ENCODE assay signal across 25 mouse cellular contexts in the genomic region with DNA sequence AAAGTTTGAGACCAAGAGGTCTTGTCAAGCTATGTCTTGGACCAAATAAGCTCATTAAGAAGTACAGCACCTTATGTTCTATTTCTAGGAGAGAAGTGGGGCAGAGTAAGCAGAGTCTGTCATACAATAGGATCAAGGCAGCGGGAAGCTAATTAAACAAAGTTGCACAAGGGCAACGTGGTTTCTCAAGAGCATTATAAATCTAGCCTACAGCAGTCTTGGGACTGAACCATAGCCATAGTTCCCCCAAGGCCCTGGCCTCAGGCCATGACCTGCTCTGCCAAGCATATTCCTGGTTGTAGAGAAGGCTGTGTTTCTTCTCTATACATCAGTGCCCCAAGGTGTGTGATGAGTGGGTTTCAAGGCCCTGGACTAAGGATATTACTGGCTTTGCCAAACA.
DNase-seq lines count a peak whose midpoint lies in the region; ATAC-seq and TF ChIP-seq lines count a peak whose summit lies in the region.
"Had no signal": no experiment of that assay in that cellular context is flagged by ENCODE, and none has a peak within 500 bp of the region (broad histone marks: within the 10 kb centered on the region; RNA-seq: fewer than 3 reads in every experiment).

No protein-coding gene starts in this region.

- H3K9me3 ChIP-seq in kidney, embryonic 14.5 days (ENCODE audit: control insufficient read depth, low read length): no peaks in the 10 kb centered on the region
- H3K9me3 ChIP-seq: embryonic facial prominence, embryonic 13.5 days; forebrain, embryonic 15.5 days; heart, embryonic 13.5 days; kidney, embryonic 15.5 days; limb, embryonic 13.5 days; liver, embryonic 12.5 days; midbrain, embryonic 12.5 days; neural tube, embryonic 15.5 days had no signal

- TF ChIP-seq POLR2A in kidney, adult 2 months (IDR thresholded peaks at IDR 0.05; ENCODE audit: low read depth, low read length): no peak

- no peak for ATAC-seq in kidney, embryonic 14.5 days (ENCODE audit: low FRiP score, low TSS enrichment)
- ATAC-seq in megakaryocyte-erythroid progenitor cell, adult 5-6 weeks (replicated peaks; ENCODE audit: low FRiP score, low TSS enrichment, poor library complexity, severe bottlenecking): no peak
- ATAC-seq: forebrain, embryonic 15.5 days; hindbrain, postnatal 0 days; intestine, embryonic 16.5 days; liver, embryonic 12.5 days had no signal

- no peak overlapping the region for H3K4me3 ChIP-seq in kidney, adult 2 months (ENCODE audit: insufficient read depth, low read depth, low read length)
- H3K4me3 ChIP-seq in kidney, embryonic 14.5 days (ENCODE audit: low read length): no peak overlapping the region
- H3K4me3 ChIP-seq: embryonic facial prominence, embryonic 13.5 days; erythroblast, embryonic 14.5 days; forebrain, embryonic 15.5 days; heart, embryonic 13.5 days; kidney, embryonic 15.5 days; limb, embryonic 13.5 days; liver, embryonic 12.5 days; midbrain, embryonic 12.5 days; neural tube, embryonic 15.5 days had no signal

- H3K36me3 ChIP-seq in kidney, adult 2 months (ENCODE audit: control insufficient read depth, insufficient read depth, low read length): no peaks in the 10 kb centered on the region; the same call in 1 of the 2 replicates
- peaks cover 4% of the 10 kb centered on the region; the same call in 1 of the 2 replicates for H3K36me3 ChIP-seq in kidney, embryonic 14.5 days (ENCODE audit: control insufficient read depth, insufficient read depth, low read length)
- H3K36me3 ChIP-seq: forebrain, embryonic 15.5 days; liver, embryonic 12.5 days; midbrain, embryonic 12.5 days had no signal

- H3K27ac ChIP-seq in kidney, adult 2 months (ENCODE audit: insufficient read depth, low read depth, low read length): no peak overlapping the region
- H3K27ac ChIP-seq in kidney, embryonic 14.5 days (ENCODE audit: low read depth, low read length): no peak overlapping the region
- H3K27ac ChIP-seq: embryonic facial prominence, embryonic 13.5 days; forebrain, embryonic 15.5 days; heart, embryonic 13.5 days; hindbrain, postnatal 0 days; kidney, embryonic 15.5 days; limb, embryonic 13.5 days; liver, embryonic 12.5 days; midbrain, embryonic 12.5 days; neural tube, embryonic 15.5 days had no signal

- no peaks in the 10 kb centered on the region for H3K27me3 ChIP-seq in kidney, adult 2 months (replicated peaks; ENCODE audit: control insufficient read depth, insufficient read depth, low read length)
- no peaks in the 10 kb centered on the region for H3K27me3 ChIP-seq in kidney, embryonic 14.5 days (ENCODE audit: control insufficient read depth, insufficient read depth, low read length)
- H3K27me3 ChIP-seq: embryonic facial prominence, embryonic 13.5 days; forebrain, embryonic 15.5 days; heart, embryonic 13.5 days; kidney, embryonic 15.5 days; limb, embryonic 13.5 days; liver, embryonic 12.5 days; midbrain, embryonic 12.5 days; neural tube, embryonic 15.5 days had no signal

- no peak overlapping the region for H3K9ac ChIP-seq in kidney, embryonic 14.5 days (ENCODE audit: low read depth, low read length)
- H3K9ac ChIP-seq: embryonic facial prominence, embryonic 13.5 days; forebrain, embryonic 15.5 days; heart, embryonic 13.5 days; kidney, embryonic 15.5 days; limb, embryonic 13.5 days; liver, embryonic 12.5 days; lung, embryonic 14.5 days; midbrain, embryonic 12.5 days; neural tube, embryonic 15.5 days had no signal

- TF ChIP-seq CTCF in kidney, adult 2 months (conservative IDR thresholded peaks at IDR 0.05; ENCODE audit: insufficient read depth, insufficient read length, low read depth, low read length): no peak

- H3K4me1 ChIP-seq in kidney, adult 2 months (ENCODE audit: control insufficient read depth, insufficient read depth, low read length): no peaks in the 10 kb centered on the region
- no peaks in the 10 kb centered on the region for H3K4me1 ChIP-seq in kidney, embryonic 14.5 days (ENCODE audit: control insufficient read depth, insufficient read depth, low read length)
- H3K4me1 ChIP-seq: embryonic facial prominence, embryonic 13.5 days; forebrain, embryonic 15.5 days; heart, embryonic 13.5 days; kidney, embryonic 15.5 days; limb, embryonic 13.5 days; liver, embryonic 12.5 days; midbrain, embryonic 12.5 days; neural tube, embryonic 15.5 days had no signal

- H3K4me2 ChIP-seq in kidney, embryonic 14.5 days (replicated peaks; ENCODE audit: low read depth, low read length): no peak overlapping the region
- H3K4me2 ChIP-seq: embryonic facial prominence, embryonic 13.5 days; forebrain, embryonic 15.5 days; heart, embryonic 13.5 days; kidney, embryonic 15.5 days; limb, embryonic 13.5 days; liver, embryonic 12.5 days; lung, embryonic 14.5 days; midbrain, embryonic 12.5 days; neural tube, embryonic 15.5 days had no signal

- WGBS in kidney, adult 2 months: 56% methylated on average over 2 of the region's 2 CpGs
- WGBS in kidney, embryonic 14.5 days: 73% methylated on average over 2 of the region's 2 CpGs

- peak; percentile 12 for DNase-seq in kidney, adult 2 months
- peak; percentile 12 for DNase-seq in testis, postnatal 14 days (ENCODE audit: low spot score)
- no peak for DNase-seq in testis, postnatal 10 days (ENCODE audit: low spot score)
- peak; percentile 78 for DNase-seq in adrenal gland, postnatal 14 days
- no peak for DNase-seq in urinary bladder, postnatal 4 days (ENCODE audit: low spot score in 2 of 2)
- DNase-seq: cerebellum, adult 11 months; embryo, embryonic 11 days; gastrocnemius, postnatal 10 days; heart, postnatal 14 days; right cerebral cortex, postnatal 25 days; thymus, adult 18-20 months had no signal

Comparison
In these comparisons a context has a peak if more than half of its experiments do, and no peak if none do; other contexts are left out.
1. DNase-seq: peak in kidney, adult 2 months (single experiment), testis, postnatal 14 days (single experiment) and adrenal gland, postnatal 14 days (single experiment); none in testis, postnatal 10 days (single experiment) and urinary bladder, postnatal 4 days (0 of 2).